Mouse (Mus musculus) erythroblast, adult 5-6 weeks (primary cell): ENCODE data around the gene Trappc5. TPM values are rescaled to one million over a fixed set of nuclear protein-coding genes. Genes with fewer than 3 reads are reported as not detected.

Experiments
- ATAC-seq: replicated peaks from 2 replicates; pipeline ENCODE4 v1.8.0; 2016; ENCODE audit warnings: moderate number of reproducible peaks, mild to moderate bottlenecking, moderate TSS enrichment, inconsistent platforms; ENCODE audit not compliant: poor library complexity, low FRiP score, severe bottlenecking
- total RNA-seq, 2 experiments: library from RNA; stranded (forward) in 1 of 2; stranded (reverse) in 1 of 2; fragments of 150-400 nt in 1 of 2; fragments of 200-764, 138-1000 nt in 1 of 2; gene quantifications; 2 replicates each; pipeline versions ENCODE4 v1.2.3 to v1.2.4; 2015 to 2017; ENCODE audit warnings: low replicate concordance in 2 of 2

Gene Trappc5
- total RNA-seq, 2 experiments from 2014 or later: 3.5 to 8.3 TPM

DNA sequence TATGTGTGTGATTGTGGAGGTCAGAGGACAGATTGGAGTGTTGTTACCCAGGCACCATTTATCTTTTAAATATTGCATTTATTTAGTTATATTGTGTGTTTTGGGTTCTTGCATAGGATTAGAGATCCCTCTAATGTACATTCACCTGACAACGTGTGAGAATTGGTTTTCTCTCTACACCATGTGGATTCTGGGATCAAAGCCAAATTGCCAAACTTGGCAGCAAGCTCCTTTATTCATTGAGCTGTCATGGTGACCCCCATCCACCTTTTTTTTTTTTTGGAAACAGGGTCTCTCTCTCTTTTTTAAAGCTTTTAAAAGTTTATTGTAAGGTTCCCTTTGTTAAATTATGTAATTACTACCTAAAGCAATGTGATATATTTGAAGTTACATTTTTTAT, 44.9 kb downstream of the Trappc5 start:
- no peak for ATAC-seq

Other genes starting within 250 kb of the Trappc5 start
- gene Pex11g, start 208.6 kb upstream of the Trappc5 start, total RNA-seq (2015; ENCODE audit: low replicate concordance): 9.2 TPM in 1 of 2 replicates, not detected in the other
- 0.09 and 0.28 TPM in 2 replicates for gene Pex11g, start 208.6 kb upstream of the Trappc5 start, total RNA-seq (2017; ENCODE audit: low replicate concordance)
- not detected in 2 replicates for gene Tex45, start 205.4 kb upstream of the Trappc5 start, total RNA-seq (2015; ENCODE audit: low replicate concordance)
- not detected in 2 replicates for gene Tex45, start 205.4 kb upstream of the Trappc5 start, total RNA-seq (2017; ENCODE audit: low replicate concordance)
- gene Zfp358, start 183.2 kb upstream of the Trappc5 start, total RNA-seq (2015; ENCODE audit: low replicate concordance): 2.1 and 3.8 TPM in 2 replicates
- 0.17 and 1.1 TPM in 2 replicates for gene Zfp358, start 183.2 kb upstream of the Trappc5 start, total RNA-seq (2017; ENCODE audit: low replicate concordance)
- gene Mcoln1, start 175.8 kb upstream of the Trappc5 start, total RNA-seq (2015; ENCODE audit: low replicate concordance): 20.2 and 33.6 TPM in 2 replicates
- gene Mcoln1, start 175.8 kb upstream of the Trappc5 start, total RNA-seq (2017; ENCODE audit: low replicate concordance): 32.5 and 75.4 TPM in 2 replicates
- 40.9 and 43.5 TPM in 2 replicates for gene Pnpla6, start 160.9 kb upstream of the Trappc5 start, total RNA-seq (2015; ENCODE audit: low replicate concordance)
- 61.4 and 77.4 TPM in 2 replicates for gene Pnpla6, start 160.9 kb upstream of the Trappc5 start, total RNA-seq (2017; ENCODE audit: low replicate concordance)
- not detected in 2 replicates for gene C330021F23Rik, start 108.3 kb upstream of the Trappc5 start, total RNA-seq (2015; ENCODE audit: low replicate concordance)
- gene C330021F23Rik, start 108.3 kb upstream of the Trappc5 start, total RNA-seq (2017; ENCODE audit: low replicate concordance): not detected in 2 replicates
- gene Camsap3, start 89.0 kb upstream of the Trappc5 start, total RNA-seq (2015; ENCODE audit: low replicate concordance): not detected in 2 replicates
- gene Camsap3, start 89.0 kb upstream of the Trappc5 start, total RNA-seq (2017; ENCODE audit: low replicate concordance): 0.28 TPM in 1 of 2 replicates, not detected in the other
- 4.4 and 5.4 TPM in 2 replicates for gene Xab2, start 55.0 kb upstream of the Trappc5 start, total RNA-seq (2015; ENCODE audit: low replicate concordance)
- gene Xab2, start 55.0 kb upstream of the Trappc5 start, total RNA-seq (2017; ENCODE audit: low replicate concordance): 11.0 and 16.0 TPM in 2 replicates
- 49.1 and 125 TPM in 2 replicates for gene Pet100, start 54.8 kb upstream of the Trappc5 start, total RNA-seq (2015; ENCODE audit: low replicate concordance)
- 57.1 and 125 TPM in 2 replicates for gene Pet100, start 54.8 kb upstream of the Trappc5 start, total RNA-seq (2017; ENCODE audit: low replicate concordance)
- not detected in 2 replicates for gene Pcp2, start 50.8 kb upstream of the Trappc5 start, total RNA-seq (2015; ENCODE audit: low replicate concordance)
- not detected in 2 replicates for gene Pcp2, start 50.8 kb upstream of the Trappc5 start, total RNA-seq (2017; ENCODE audit: low replicate concordance)
- gene Stxbp2, start 45.3 kb upstream of the Trappc5 start, total RNA-seq (2015; ENCODE audit: low replicate concordance): 44.7 and 49.2 TPM in 2 replicates
- gene Stxbp2, start 45.3 kb upstream of the Trappc5 start, total RNA-seq (2017; ENCODE audit: low replicate concordance): 43.8 and 74.6 TPM in 2 replicates
- gene Retn, start 20.5 kb upstream of the Trappc5 start, total RNA-seq (2015; ENCODE audit: low replicate concordance): not detected in 2 replicates
- gene Retn, start 20.5 kb upstream of the Trappc5 start, total RNA-seq (2017; ENCODE audit: low replicate concordance): not detected in 2 replicates
- gene Mcemp1, start 10.5 kb upstream of the Trappc5 start, total RNA-seq (2015; ENCODE audit: low replicate concordance): 64.0 and 64.8 TPM in 2 replicates
- gene Mcemp1, start 10.5 kb upstream of the Trappc5 start, total RNA-seq (2017; ENCODE audit: low replicate concordance): 29.6 and 32.8 TPM in 2 replicates
- gene Fcor, start 3.9 kb upstream of the Trappc5 start, total RNA-seq (2015; ENCODE audit: low replicate concordance): 4.4 TPM in 1 of 2 replicates, not detected in the other
- gene Fcor, start 3.9 kb upstream of the Trappc5 start, total RNA-seq (2017; ENCODE audit: low replicate concordance): 2.8 and 5.6 TPM in 2 replicates
- not detected in 2 replicates for gene Fcer2a, start 17.9 kb downstream of the Trappc5 start, total RNA-seq (2015; ENCODE audit: low replicate concordance)
- gene Fcer2a, start 17.9 kb downstream of the Trappc5 start, total RNA-seq (2017; ENCODE audit: low replicate concordance): not detected in 2 replicates
- gene Clec4g, start 44.4 kb downstream of the Trappc5 start, total RNA-seq (2015; ENCODE audit: low replicate concordance): not detected in 2 replicates
- gene Clec4g, start 44.4 kb downstream of the Trappc5 start, total RNA-seq (2017; ENCODE audit: low replicate concordance): not detected in 2 replicates
- 0.77 and 5.2 TPM in 2 replicates for gene Cd209a, start 72.7 kb downstream of the Trappc5 start, total RNA-seq (2015; ENCODE audit: low replicate concordance)
- gene Cd209a, start 72.7 kb downstream of the Trappc5 start, total RNA-seq (2017; ENCODE audit: low replicate concordance): 2.6 and 3.8 TPM in 2 replicates
- not detected in 2 replicates for gene Cd209e, start 178.0 kb downstream of the Trappc5 start, total RNA-seq (2015; ENCODE audit: low replicate concordance)
- gene Cd209e, start 178.0 kb downstream of the Trappc5 start, total RNA-seq (2017; ENCODE audit: low replicate concordance): not detected in 2 replicates
- gene Cd209d, start 202.3 kb downstream of the Trappc5 start, total RNA-seq (2015; ENCODE audit: low replicate concordance): not detected in 2 replicates
- not detected in 2 replicates for gene Cd209d, start 202.3 kb downstream of the Trappc5 start, total RNA-seq (2017; ENCODE audit: low replicate concordance)